Mouse (Mus musculus) G1E (cell line): ENCODE data around the gene Ppp2r5e. TPM values are rescaled to one million over a fixed set of nuclear protein-coding genes. Genes with fewer than 3 reads are reported as not detected.

Experiments
- ATAC-seq: 2 replicates; pipeline ENCODE4 v1.8.0; 2016; ENCODE audit warnings: mild to moderate bottlenecking; ENCODE audit not compliant: insufficient number of reproducible peaks, poor library complexity, low FRiP score, severe bottlenecking; ENCODE audit errors: extremely low read depth
- DNase-seq: peaks from one replicate; pipeline ENCODE4 v3.0.0; 2012; ENCODE audit warnings: low spot score
- H3K27me3 ChIP-seq: 2 replicates; pipeline ENCODE4 v1.6.1; 2012; ENCODE audit warnings: mild to moderate bottlenecking, low read length, inconsistent platforms; ENCODE audit not compliant: insufficient read depth
- H3K36me3 ChIP-seq: replicated peaks from 2 replicates; pipeline ENCODE3; 2012; ENCODE audit warnings: mild to moderate bottlenecking, inconsistent platforms
- H3K4me1 ChIP-seq: 2 replicates; pipeline ENCODE4 v1.6.1; 2012; ENCODE audit warnings: low read depth, low read length, inconsistent platforms, mixed read lengths; ENCODE audit not compliant: insufficient read depth
- H3K4me3 ChIP-seq: 2 replicates; pipeline ENCODE4 v1.5.1; 2012; ENCODE audit warnings: low read depth, mild to moderate bottlenecking, inconsistent platforms, low read length, moderate library complexity, mixed read lengths
- H3K9me3 ChIP-seq: replicated peaks from 2 replicates; pipeline ENCODE4 v1.6.1; 2012; ENCODE audit warnings: inconsistent platforms
- CTCF ChIP-seq: IDR thresholded peaks from 2 replicates; pipeline ENCODE4 v1.5.1; 2012; ENCODE audit warnings: low read depth, low read length, inconsistent platforms, mixed read lengths
- GATA1 ChIP-seq: IDR thresholded peaks from 2 replicates; pipeline ENCODE4 v1.6.1; 2012; ENCODE audit warnings: borderline replicate concordance, low read length, inconsistent platforms, mixed read lengths
- GATA2 ChIP-seq: IDR thresholded peaks from 2 replicates; pipeline ENCODE4 v1.6.1; 2012; ENCODE audit warnings: low read depth, low read length, inconsistent platforms, borderline replicate concordance
- POLR2AphosphoS5 ChIP-seq: IDR thresholded peaks from 2 replicates; pipeline ENCODE4 v1.6.1; 2012; ENCODE audit warnings: low read depth, low read length, inconsistent platforms; ENCODE audit not compliant: insufficient replicate concordance
- TAL1 ChIP-seq: conservative IDR thresholded peaks from 2 replicates; pipeline ENCODE4 v1.6.1; 2012; ENCODE audit warnings: low read depth, low read length, inconsistent platforms, mixed read lengths
- polyA plus RNA-seq: library from polyadenylated mRNA; stranded (reverse); fragments of >175 nt; gene quantifications from 2 replicates; pipeline ENCODE4 v1.2.3, GENCODE M21; 2012
- total RNA-seq, 2 experiments: library from RNA; stranded (forward) in 1 of 2; stranded (reverse) in 1 of 2; fragments of 200-1000 nt in 1 of 2; fragments of >200 nt in 1 of 2; fragmentation: Nextera tagmentation in 1 of 2; gene quantifications; 2 replicates each; pipeline ENCODE4 v1.2.3; 2014 to 2017

The Ppp2r5e gene
- total and polyA plus RNA-seq, 3 experiments = 20.4 to 74.6 (median 69.2) TPM

DNA sequence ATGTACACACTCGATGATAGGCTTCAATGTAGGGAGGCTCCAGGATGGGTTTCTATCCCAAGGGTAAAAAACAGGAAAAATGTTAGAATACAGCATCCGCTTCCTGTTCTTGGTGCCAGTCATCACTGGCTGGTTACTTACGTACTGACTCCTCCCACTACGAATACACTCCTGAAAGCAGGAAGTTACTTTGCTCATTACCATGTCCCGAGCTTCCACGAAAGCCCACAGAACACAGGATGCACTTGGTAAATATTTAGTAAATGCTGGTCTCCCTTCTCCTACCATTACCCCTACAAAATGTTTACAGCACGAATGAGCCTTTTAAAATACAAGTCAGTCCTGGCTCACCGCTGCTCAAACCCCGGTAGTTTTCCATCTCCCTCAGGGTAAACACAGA is 183.1 kb downstream of the Ppp2r5e start:
- H3K4me1 ChIP-seq = no peaks in the 10 kb centered on the region
- H3K36me3 ChIP-seq = no peaks in the 10 kb centered on the region
- no peak overlapping the region for H3K4me3 ChIP-seq
- peaks cover 4% of the 10 kb centered on the region for H3K27me3 ChIP-seq
- ATAC-seq (no peak), DNase-seq (no peak)
- TF ChIP-seq POLR2AphosphoS5 (no peak), GATA2 (no peak), GATA1 (no peak), TAL1 (no peak), CTCF (no peak)
- H3K9me3 ChIP-seq = no peaks in the 10 kb centered on the region

Other genes starting within 250 kb of the Ppp2r5e start
- gene Gphb5, start 179.5 kb downstream of the Ppp2r5e start, total RNA-seq (2014; fragmentation: Nextera tagmentation) = not detected in 2 replicates
- gene Gphb5, start 179.5 kb downstream of the Ppp2r5e start, total RNA-seq (2017) = not detected in 2 replicates
- gene Gphb5, start 179.5 kb downstream of the Ppp2r5e start, polyA plus RNA-seq = not detected in 2 replicates
- gene Wdr89, start 73.3 kb upstream of the Ppp2r5e start, total RNA-seq (2014; fragmentation: Nextera tagmentation) = 19.5 and 22.2 TPM in 2 replicates
- 22.6 and 28.2 TPM in 2 replicates for gene Wdr89, start 73.3 kb upstream of the Ppp2r5e start, total RNA-seq (2017)
- 8.7 and 11.3 TPM in 2 replicates for gene Wdr89, start 73.3 kb upstream of the Ppp2r5e start, polyA plus RNA-seq
- gene Sgpp1, start 139.5 kb upstream of the Ppp2r5e start, total RNA-seq (2014; fragmentation: Nextera tagmentation) = 23.6 and 31.0 TPM in 2 replicates
- 16.4 and 16.8 TPM in 2 replicates for gene Sgpp1, start 139.5 kb upstream of the Ppp2r5e start, total RNA-seq (2017)
- 5.3 and 5.6 TPM in 2 replicates for gene Sgpp1, start 139.5 kb upstream of the Ppp2r5e start, polyA plus RNA-seq
- gene Syne2, start 221.9 kb upstream of the Ppp2r5e start, total RNA-seq (2014; fragmentation: Nextera tagmentation) = not detected in 2 replicates
- 0.29 and 0.82 TPM in 2 replicates for gene Syne2, start 221.9 kb upstream of the Ppp2r5e start, total RNA-seq (2017)
- gene Syne2, start 221.9 kb upstream of the Ppp2r5e start, polyA plus RNA-seq = not detected in 2 replicates